Mouse (Mus musculus) spleen, adult 2 months (tissue): ENCODE data around the gene Krt31.

Source experiments
- CTCF ChIP-seq: fragments of 200-500 bp; IDR thresholded peaks from 2 replicates; pipeline ENCODE4 v1.5.1; 2011; ENCODE audit warnings: mild to moderate bottlenecking, inconsistent platforms; ENCODE audit not compliant: insufficient read depth, insufficient read length, insufficient replicate concordance; ENCODE audit errors: extremely low read depth
- POLR2A ChIP-seq: fragments of 200-500 bp; IDR thresholded peaks from 2 replicates; pipeline ENCODE4 v1.6.1; 2011; ENCODE audit warnings: low read depth, low read length, inconsistent platforms

- no peak for TF ChIP-seq POLR2A
- no peak for TF ChIP-seq CTCF
Measured at GRCm38 (mm10) chr11:100058875-100059274, 8.5 kb upstream of the Krt31 start.
